Mouse (Mus musculus) stomach, postnatal 0 days (tissue): ENCODE measurements around the gene Nell2. TPM values are rescaled to one million over a fixed set of nuclear protein-coding genes. Genes with fewer than 3 reads are reported as not detected.

Source experiments
- ATAC-seq: fragments of 200-750 bp; cut with Nextera tagmentation; 2 replicates; pipeline ENCODE4 v1.8.0; 2017; ENCODE audit not compliant: low FRiP score, low TSS enrichment
- DNase-seq: peaks from one replicate; pipeline ENCODE4 v3.0.0-alpha.2; 2016; ENCODE audit warnings: low spot score
- H3K27ac ChIP-seq: fragments of 300-500 bp; sonication (generic); replicated peaks from 2 replicates; pipeline ENCODE4 v1.5.1; 2014; ENCODE audit warnings: mild to moderate bottlenecking, control low read depth
- H3K27me3 ChIP-seq: fragments of 300-500 bp; sonication (generic); 2 replicates; pipeline ENCODE4 v1.6.1; 2014; ENCODE audit warnings: low read length; ENCODE audit not compliant: control insufficient read depth, insufficient read depth
- H3K36me3 ChIP-seq: fragments of 300-500 bp; sonication (generic); 2 replicates; pipeline ENCODE4 v1.6.1; 2014; ENCODE audit warnings: low read length, mixed read lengths; ENCODE audit not compliant: control insufficient read depth, insufficient read depth
- H3K4me1 ChIP-seq: fragments of 300-500 bp; sonication (generic); replicated peaks from 2 replicates; pipeline ENCODE4 v1.6.1; 2014; ENCODE audit warnings: antibody characterized with exemption; ENCODE audit not compliant: control insufficient read depth, insufficient read depth
- H3K4me2 ChIP-seq: fragments of 300-500 bp; sonication (generic); replicated peaks from 2 replicates; pipeline ENCODE4 v1.6.1; 2014; ENCODE audit warnings: low read depth, mild to moderate bottlenecking, control low read depth, moderate library complexity
- H3K4me3 ChIP-seq: fragments of 300-500 bp; sonication (generic); 2 replicates; pipeline ENCODE4 v1.5.1; 2014; ENCODE audit warnings: low read depth, low read length, control low read depth
- H3K9ac ChIP-seq: fragments of 300-500 bp; sonication (generic); 2 replicates; pipeline ENCODE4 v1.6.1; 2014; ENCODE audit warnings: mild to moderate bottlenecking, low read length, control low read depth, mixed read lengths
- H3K9me3 ChIP-seq: fragments of 300-500 bp; sonication (generic); 2 replicates; pipeline ENCODE4 v1.6.1; 2016; ENCODE audit warnings: low read length; ENCODE audit not compliant: control insufficient read depth
- CTCF ChIP-seq: IDR thresholded peaks from 2 replicates; pipeline ENCODE4 v1.5.1; 2016; ENCODE audit warnings: antibody characterized with exemption, low read depth, mild to moderate bottlenecking, moderate library complexity
- EP300 ChIP-seq: optimal IDR thresholded peaks from 2 replicates; pipeline ENCODE3; 2016; ENCODE audit warnings: antibody characterized with exemption
- WGBS: fragments of 180-500 bp; shearing (Covaris S2); extraction: QIAGEN DNeasy Blood & Tissue Kit; methylation state at CpG from one replicate; pipeline ENCODE4 v1.1.7; 2014; 5-methylcytosine and 5-hydroxymethylcytosine counted together
- polyA plus RNA-seq: library from polyadenylated mRNA; unstranded; fragments of >200 nt; fragmentation: Nextera tagmentation; extraction: Ambion mirVana; gene quantifications from 2 replicates; pipeline ENCODE4 v1.2.1, GENCODE M21; 2015

The Nell2 gene
- polyA plus RNA-seq, 1 experiment from 2014 or later, result 5.8 TPM

DNA sequence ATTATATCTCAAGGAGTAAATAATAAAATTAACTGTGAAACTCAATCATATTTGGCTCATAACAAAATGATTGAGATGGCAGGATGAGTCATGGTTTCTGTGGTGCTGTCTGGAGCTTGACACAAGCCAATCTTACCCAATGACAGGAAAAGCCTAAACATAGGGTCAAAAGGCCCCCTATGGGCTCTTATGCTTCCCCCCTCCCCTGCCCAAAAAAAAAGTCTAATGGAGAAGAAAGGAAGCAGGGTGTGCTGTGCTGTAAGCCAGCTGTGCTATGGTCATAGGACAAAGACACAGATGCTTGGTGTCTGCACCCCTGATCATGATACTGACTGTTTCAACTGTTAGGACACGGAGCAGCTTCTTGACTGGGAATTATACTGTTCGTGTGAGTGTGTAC, 205.6 kb downstream of the Nell2 start:
- Histone ChIP-seq H3K36me3 (no peaks in the 10 kb centered on the region), H3K4me2 (no peak overlapping the region), H3K4me3 (no peak overlapping the region), H3K4me1 (no peaks in the 10 kb centered on the region), H3K27ac (no peak overlapping the region), H3K9ac (no peak overlapping the region), H3K27me3 (no peaks in the 10 kb centered on the region), H3K9me3 (no peaks in the 10 kb centered on the region)
- WGBS, result 83% methylated on average over 2 of the region's 2 CpGs
- ATAC-seq (no peak), DNase-seq (no peak)
- no peak for TF ChIP-seq EP300
- TF ChIP-seq CTCF, result no peak

GRCm38 (mm10) chr15:95316626-95317025, 211.7 kb downstream of the Nell2 start:
- no peak for TF ChIP-seq EP300
- no peak for TF ChIP-seq CTCF
- H3K4me2 ChIP-seq, result no peak overlapping the region
- ATAC-seq (no peak), DNase-seq (no peak)
- WGBS, result 55% methylated on average over 4 of the region's 4 CpGs
- H3K27ac ChIP-seq, result no peak overlapping the region
- H3K27me3 ChIP-seq, result no peaks in the 10 kb centered on the region
- no peaks in the 10 kb centered on the region for H3K4me1 ChIP-seq
- no peak overlapping the region for H3K4me3 ChIP-seq
- H3K9me3 ChIP-seq, result no peaks in the 10 kb centered on the region
- no peaks in the 10 kb centered on the region for H3K36me3 ChIP-seq
- no peak overlapping the region for H3K9ac ChIP-seq

GRCm38 (mm10) chr15:95314808-95315145, 213.6 kb downstream of the Nell2 start:
- no peak overlapping the region for H3K27ac ChIP-seq
- no peak overlapping the region for H3K9ac ChIP-seq
- no peaks in the 10 kb centered on the region for H3K36me3 ChIP-seq
- H3K4me3 ChIP-seq, result no peak overlapping the region
- H3K27me3 ChIP-seq, result no peaks in the 10 kb centered on the region
- no peaks in the 10 kb centered on the region for H3K4me1 ChIP-seq
- no peak for TF ChIP-seq EP300
- TF ChIP-seq CTCF, result no peak
- DNase-seq (no peak), ATAC-seq (no peak)
- 93% methylated on average over 5 of the region's 5 CpGs for WGBS
- no peak overlapping the region for H3K4me2 ChIP-seq
- H3K9me3 ChIP-seq, result no peaks in the 10 kb centered on the region

GRCm38 (mm10) chr15:95314121-95314807, 214.1 kb downstream of the Nell2 start:
- ATAC-seq (no peak), DNase-seq (no peak)
- Histone ChIP-seq H3K4me3 (no peak overlapping the region), H3K27me3 (no peaks in the 10 kb centered on the region), H3K4me2 (no peak overlapping the region), H3K9ac (no peak overlapping the region), H3K4me1 (no peaks in the 10 kb centered on the region), H3K9me3 (no peaks in the 10 kb centered on the region), H3K27ac (no peak overlapping the region), H3K36me3 (no peaks in the 10 kb centered on the region)
- 61% methylated on average over 16 of the region's 16 CpGs for WGBS
- TF ChIP-seq EP300, result no peak

DNA sequence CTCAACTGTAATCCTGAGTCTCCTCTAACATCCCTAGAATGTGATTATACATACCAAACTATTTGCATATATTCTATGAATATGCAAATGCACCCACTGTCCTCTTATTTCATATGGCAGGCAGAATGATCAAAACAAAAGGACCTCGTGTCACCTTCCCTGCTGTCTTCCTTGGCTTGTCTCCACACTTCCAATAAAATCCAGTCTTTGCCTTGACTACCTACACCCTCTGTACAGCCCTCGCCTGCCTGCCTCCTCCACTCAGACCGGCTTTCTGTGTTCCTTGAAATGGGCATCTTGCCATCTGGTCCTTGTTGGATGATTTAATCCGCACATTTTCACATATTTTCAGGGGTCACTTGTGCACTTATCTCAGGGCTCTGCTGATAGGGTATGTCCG, 215.1 kb downstream of the Nell2 start:
- 80% methylated on average over 5 of the region's 5 CpGs for WGBS
- no peak overlapping the region for H3K9ac ChIP-seq
- no peak for ATAC-seq

DNA sequence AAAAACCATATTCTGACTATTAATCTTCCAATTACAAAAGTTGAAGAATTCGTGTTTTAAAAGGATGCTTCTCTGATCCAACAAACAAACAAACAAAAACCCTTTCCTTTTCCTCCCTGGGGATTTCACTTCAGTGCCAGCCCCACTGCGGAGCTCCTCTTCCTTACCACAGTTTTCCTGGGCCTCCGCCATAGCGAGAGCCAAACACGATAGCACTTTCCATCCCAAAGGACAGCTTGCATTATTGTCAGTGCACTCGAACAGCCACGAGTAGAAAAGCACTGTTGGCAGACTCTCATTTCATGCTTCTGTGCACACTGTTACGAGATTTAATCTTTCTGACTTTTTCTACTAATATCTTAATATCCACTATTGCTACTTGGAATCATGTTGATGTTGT, 224.3 kb downstream of the Nell2 start:
- Histone ChIP-seq H3K4me3 (no peak overlapping the region), H3K4me2 (no peak overlapping the region), H3K9ac (no peak overlapping the region), H3K4me1 (no peaks in the 10 kb centered on the region), H3K36me3 (no peaks in the 10 kb centered on the region), H3K9me3 (no peaks in the 10 kb centered on the region), H3K27ac (no peak overlapping the region), H3K27me3 (no peaks in the 10 kb centered on the region)
- WGBS, result 84% methylated on average over 8 of the region's 8 CpGs
- no peak for ATAC-seq
- DNase-seq, result no peak
- TF ChIP-seq CTCF (no peak), EP300 (no peak)

More for the DNA sequence above, 215.1 kb downstream of the Nell2 start:
- Histone ChIP-seq H3K9me3 (no peaks in the 10 kb centered on the region), H3K4me3 (no peak overlapping the region), H3K27me3 (no peaks in the 10 kb centered on the region), H3K4me1 (no peaks in the 10 kb centered on the region), H3K36me3 (no peaks in the 10 kb centered on the region), H3K4me2 (no peak overlapping the region), H3K27ac (no peak overlapping the region)
- TF ChIP-seq EP300 (no peak), CTCF (no peak)
- DNase-seq, result no peak
